Mouse (Mus musculus) lung, adult 2 months (tissue): Measurements from ENCODE around the gene Cir1.

Experiments used
- CTCF ChIP-seq: fragments of 200-500 bp; IDR thresholded peaks from 2 replicates; pipeline ENCODE4 v1.5.1; 2011; ENCODE audit warnings: mild to moderate bottlenecking, low read length, control low read depth; ENCODE audit not compliant: insufficient read depth
- POLR2A ChIP-seq: fragments of 200-500 bp; IDR thresholded peaks from 2 replicates; pipeline ENCODE4 v1.6.1; 2011; ENCODE audit warnings: low read depth, mild to moderate bottlenecking, control low read depth, low read length, borderline replicate concordance; ENCODE audit errors: extremely low read depth

GRCm38 (mm10) chr2:73304506-73304905, 8.0 kb downstream of the Cir1 start:
- TF ChIP-seq POLR2A (no peak), CTCF (no peak)
